Mouse (Mus musculus) heart, postnatal 0 days (tissue): ENCODE data around the gene Tyro3.

Experiments
- CTCF ChIP-seq: IDR thresholded peaks from 2 replicates; pipeline ENCODE4 v1.5.1; 2016; ENCODE audit warnings: antibody characterized with exemption, control low read depth, low read depth
- EP300 ChIP-seq: IDR thresholded peaks from 2 replicates; pipeline ENCODE4 v1.6.1; 2016; ENCODE audit warnings: antibody characterized with exemption, low read depth

- TF ChIP-seq CTCF (no peak), EP300 (no peak)
These were observed 35.3 kb upstream of the Tyro3 start for GRCm38 (mm10) chr2:119762276-119762675.
